Mouse (Mus musculus) gastrocnemius, postnatal 10 days (tissue): ENCODE measurements around the gene Pgrmc2. TPM values are rescaled to one million over a fixed set of nuclear protein-coding genes. Genes with fewer than 3 reads are reported as not detected.

Source experiments
- DNase-seq: peaks from one replicate; pipeline ENCODE4 v3.0.0; 2021; ENCODE audit warnings: mixed read lengths
- total RNA-seq, 2 experiments: library from RNA; stranded (reverse); gene quantifications; 2 replicates each; pipeline ENCODE4 v1.2.3; 2021

The Pgrmc2 gene
- total RNA-seq, 2 experiments from 2014 or later: 31.2 to 36.9 TPM

DNA sequence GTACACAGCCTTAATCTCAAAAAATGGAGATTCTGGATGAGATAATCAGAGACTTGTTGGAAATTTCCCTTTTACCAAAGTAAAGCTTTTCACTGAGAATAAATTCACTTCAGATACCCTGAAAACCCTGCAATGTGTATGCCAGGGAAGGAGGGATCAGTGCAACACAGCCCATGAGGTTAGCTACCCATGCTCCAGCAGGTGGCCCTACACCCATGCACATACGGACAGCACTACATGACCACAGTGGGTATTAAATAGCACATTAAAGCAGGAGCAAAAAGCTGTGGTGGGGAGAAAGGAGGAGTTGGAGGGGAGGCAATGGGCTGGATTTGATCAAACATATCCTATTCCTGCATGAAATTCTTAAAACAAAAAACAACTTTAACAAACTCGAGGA, 12.3 kb downstream of the Pgrmc2 start:
- DNase-seq: no peak

DNA sequence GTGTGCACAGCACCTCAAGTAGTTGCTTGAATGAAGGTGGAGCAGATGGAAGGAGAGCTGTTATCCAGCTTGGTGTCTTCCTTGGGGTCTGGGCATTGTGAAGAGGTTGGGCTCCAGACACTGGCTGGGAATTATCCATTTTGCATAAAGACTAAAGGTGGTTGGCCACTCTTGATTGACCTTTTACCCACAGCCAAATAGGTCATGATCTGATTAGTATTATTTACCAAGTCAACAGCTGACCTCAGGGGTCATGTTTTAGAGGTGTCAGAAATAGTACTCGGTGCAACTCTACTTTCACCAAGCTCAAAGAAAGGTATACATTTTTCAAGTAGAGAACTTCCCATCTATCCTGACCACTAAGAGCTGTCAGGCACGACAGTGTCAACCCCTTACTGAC, 17.5 kb downstream of the Pgrmc2 start:
- no peak for DNase-seq

DNA sequence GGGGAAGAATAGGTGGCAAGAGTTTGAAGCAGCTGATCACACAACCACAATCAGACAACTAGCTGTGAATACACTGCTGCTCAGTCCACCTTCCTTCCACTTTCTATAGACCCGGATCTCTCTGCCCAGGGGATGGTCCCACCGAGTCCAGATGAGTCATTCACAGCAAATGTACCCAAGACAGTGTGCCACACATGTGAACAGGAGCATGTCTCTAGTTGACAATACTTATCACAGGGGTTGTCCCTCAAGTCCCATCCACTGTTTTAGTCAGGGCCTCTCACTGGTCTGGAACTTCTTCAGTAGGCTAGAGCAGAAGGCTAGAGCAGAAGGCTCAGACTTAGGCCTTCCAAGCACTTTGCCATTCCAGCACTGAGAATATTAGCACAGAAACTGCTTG, 20.1 kb downstream of the Pgrmc2 start:
- no peak for DNase-seq

DNA sequence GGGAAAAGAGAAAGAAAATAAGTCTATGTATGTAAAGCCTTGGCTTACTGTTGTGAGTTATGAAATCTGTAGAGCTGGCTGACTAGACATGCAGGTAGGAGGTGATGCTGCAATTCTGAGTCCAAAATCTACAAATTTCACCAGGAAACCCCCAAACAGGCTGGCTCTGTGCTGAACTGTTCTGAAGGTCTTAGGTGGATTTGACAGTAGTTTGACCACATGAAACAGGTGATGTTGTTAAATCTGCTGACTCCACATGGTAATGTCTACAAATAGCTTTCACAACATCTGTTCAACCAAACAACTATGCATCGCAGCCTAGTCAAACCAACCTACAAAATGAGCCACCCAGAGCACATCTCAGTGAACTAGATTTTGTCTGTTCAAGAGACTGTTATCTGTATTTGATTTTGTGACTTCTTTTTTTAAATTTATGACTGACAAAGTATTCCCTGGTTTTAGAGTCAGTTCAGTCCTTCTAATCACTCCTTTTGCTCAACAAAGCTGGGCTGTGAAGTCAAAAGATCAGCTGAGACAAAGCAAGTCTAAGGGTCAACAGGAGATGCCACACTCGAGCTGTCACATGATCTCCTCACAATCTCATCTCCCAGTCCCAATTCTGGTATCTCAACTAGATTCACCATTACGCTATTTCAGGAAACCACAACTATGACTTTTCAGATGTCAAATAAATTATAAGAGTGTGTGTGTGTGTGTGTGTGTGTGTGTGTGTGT, 20.8 kb downstream of the Pgrmc2 start:
- DNase-seq: no peak

DNA sequence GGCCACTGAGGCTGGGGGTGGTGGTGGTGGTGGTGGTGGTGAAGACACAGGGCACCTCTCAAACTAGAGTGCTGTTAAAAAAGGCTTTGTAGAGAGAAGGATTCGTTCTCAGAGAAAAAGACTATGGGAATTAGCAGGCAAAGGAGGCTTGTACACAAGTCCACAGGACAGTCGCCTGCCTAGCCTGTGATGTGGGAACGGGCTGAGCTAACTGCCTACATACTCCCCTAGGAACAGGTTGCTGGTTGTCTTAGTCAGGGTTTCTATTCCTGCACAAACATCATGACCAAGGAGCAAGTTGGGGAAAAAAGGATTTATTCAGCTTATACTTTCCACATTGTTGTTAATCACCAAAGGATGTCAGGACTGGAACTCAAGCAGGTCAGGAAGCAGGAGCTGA, 23.6 kb downstream of the Pgrmc2 start:
- no peak for DNase-seq

DNA sequence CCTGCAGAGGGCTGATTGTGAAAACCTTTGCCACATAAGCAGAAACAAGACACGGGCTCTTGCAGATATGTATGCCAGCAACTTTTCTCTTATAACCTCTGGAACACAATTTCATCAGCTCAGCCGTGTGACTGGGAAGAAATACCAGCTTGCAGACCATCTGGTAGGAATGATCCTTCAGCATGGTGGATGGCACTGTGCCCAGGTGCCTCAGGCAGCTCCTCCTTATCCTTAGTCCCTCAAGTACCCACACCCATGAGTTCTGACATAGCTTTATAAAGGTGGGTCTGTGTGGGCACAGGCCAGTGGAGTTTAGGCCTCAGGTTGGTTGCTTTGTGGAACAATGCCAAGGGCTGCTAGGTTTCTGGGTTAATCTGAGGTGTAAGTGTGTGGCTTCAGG, 24.5 kb downstream of the Pgrmc2 start:
- peak; percentile 8 for DNase-seq

DNA sequence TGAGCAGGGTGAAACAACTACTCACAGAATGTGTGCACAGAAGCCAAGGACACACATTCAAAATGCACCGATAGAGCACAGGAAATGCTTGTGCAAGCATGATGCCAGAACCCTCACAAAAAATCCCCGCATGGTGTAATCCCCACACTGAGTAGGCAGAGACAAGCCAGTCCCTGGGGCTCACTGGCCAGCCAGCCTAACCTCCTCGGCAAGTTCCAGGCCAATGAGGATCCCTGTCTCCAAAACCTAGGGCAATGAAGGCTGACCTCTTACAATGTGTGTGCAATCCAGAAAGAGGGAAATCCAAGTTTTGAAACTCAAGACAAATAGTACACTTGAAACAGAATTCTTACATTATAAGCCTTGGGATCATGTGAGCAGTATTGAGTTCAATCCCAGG, 29.5 kb downstream of the Pgrmc2 start:
- no peak for DNase-seq

DNA sequence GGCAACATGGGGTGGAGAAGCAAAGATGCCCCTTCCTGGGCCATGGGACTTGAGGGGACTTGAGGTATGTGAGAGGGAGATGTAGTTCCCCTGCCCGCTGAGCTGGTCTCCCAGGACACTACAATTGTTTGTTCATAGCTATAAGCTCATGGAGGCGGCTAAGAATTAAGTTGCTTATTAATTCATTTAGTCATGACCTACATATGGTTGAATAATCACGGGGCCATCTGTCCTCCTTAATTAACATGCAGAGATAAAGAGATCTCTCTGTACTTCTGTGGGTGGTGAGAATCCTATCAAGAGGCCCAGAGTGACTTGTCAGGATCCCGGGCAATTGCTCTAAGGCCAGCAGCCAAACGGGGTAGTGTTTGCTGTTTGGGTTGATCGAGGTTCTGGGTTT, 35.0 kb downstream of the Pgrmc2 start:
- no peak for DNase-seq

DNA sequence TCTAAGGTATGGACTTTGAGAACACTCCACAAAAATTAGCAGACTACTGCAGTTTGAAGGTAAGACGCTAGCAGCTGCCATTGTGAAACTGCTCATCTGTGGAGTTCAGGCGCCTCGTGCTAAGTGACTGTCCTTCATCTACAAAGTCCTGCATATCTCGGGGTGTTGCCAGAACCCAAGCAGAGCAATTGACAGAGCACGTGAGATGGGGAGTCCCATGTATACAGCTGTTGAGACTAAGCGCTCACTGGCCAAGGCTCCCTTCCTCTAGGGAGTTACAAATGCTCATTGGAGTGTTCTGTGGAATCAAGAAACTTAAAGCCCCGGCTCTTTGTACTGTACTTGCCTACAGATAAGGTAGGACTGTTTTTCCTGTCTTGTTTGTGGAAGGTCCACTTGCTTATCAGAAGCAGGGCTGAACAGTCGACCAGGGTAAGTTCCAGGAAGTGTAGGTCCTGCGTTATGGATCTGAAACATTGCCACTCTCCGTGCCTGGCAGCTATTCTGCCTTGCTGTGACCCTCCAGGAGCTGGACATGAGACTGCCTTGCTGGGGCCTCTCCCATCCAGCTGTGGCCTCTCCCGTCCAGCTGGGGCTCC, 39.0 kb downstream of the Pgrmc2 start:
- DNase-seq: no peak

DNA sequence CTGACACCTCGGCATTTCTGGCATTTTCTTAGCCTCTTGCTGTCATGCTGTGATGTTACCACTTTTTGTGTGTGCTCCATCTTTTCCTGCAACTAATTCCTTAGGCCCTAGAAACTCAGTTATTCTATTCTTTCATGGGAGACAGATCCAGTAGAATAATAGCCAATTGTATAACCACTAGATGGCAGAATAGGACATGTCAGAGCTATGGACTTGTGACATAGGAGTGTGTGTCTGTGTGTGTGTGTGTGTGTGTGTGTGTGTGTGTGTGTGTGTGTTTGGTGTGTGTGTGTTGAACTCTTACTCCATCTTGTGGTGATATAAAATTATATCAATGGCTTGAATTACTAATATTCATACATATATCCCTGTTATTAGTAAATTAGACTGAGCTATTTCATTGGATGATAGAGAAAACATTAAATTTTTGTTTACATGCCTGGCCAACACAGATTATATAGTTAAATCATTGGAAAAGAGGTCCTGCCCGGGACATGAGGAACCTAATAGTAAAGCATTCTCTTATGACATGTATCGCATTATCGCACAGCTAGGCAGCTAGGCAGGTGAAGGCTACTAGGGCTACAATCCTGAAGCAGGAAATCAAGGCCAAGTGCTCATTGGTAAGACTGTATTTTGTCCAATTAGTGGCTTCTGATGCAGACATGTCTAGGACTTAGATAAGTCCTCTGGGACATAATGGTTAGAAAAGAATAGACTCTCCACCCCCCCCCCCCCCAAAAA, 40.5 kb downstream of the Pgrmc2 start:
- DNase-seq: peak; percentile 18

DNA sequence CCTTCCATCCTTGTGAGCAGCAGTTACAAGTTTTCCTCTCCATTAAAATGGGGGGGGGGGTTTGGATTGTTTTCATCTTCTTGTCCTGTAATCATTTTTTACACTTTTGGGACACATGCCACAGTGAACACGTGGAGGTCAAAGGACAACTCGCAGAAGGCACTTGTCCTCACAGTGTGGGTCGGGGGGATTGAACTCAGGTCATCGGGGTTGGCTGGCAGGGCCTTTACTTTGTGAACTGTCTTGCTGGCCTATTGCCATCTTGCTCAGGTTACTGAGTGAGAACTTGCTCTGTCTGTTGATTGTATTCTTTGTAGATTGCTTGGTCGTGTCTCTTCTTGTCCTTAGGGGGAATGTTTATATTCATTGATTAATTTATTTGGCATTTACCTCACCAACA, 41.6 kb downstream of the Pgrmc2 start:
- no peak for DNase-seq

DNA sequence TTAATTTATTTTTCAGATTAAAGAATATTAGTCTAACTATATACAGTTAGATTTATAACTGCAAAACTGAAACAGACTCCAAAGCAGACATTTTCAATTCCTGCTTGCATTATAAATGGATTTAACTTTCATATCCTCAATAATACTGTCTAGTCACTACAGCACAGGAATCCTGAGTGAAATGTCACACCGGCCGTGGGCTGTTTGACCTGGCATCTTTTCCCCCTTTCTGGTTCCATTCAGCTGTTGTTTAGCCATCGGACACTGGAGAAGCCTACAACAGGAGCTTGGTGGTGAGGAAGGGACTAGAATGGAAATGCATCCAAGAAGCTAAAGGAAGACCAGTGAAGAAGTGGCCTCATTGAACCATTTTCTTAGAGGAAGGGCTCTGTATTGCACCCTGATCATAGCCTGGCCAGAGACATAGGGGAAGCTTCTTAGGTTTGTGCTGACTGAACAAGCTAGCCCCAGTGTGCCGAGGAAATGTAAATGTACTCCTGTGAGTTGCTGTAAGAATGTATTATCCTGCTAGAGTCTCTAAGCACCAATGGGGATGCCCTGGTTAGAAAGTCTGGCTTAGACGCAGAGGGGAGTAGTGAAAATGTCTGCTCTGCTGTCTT, 44.4 kb downstream of the Pgrmc2 start:
- no peak for DNase-seq

DNA sequence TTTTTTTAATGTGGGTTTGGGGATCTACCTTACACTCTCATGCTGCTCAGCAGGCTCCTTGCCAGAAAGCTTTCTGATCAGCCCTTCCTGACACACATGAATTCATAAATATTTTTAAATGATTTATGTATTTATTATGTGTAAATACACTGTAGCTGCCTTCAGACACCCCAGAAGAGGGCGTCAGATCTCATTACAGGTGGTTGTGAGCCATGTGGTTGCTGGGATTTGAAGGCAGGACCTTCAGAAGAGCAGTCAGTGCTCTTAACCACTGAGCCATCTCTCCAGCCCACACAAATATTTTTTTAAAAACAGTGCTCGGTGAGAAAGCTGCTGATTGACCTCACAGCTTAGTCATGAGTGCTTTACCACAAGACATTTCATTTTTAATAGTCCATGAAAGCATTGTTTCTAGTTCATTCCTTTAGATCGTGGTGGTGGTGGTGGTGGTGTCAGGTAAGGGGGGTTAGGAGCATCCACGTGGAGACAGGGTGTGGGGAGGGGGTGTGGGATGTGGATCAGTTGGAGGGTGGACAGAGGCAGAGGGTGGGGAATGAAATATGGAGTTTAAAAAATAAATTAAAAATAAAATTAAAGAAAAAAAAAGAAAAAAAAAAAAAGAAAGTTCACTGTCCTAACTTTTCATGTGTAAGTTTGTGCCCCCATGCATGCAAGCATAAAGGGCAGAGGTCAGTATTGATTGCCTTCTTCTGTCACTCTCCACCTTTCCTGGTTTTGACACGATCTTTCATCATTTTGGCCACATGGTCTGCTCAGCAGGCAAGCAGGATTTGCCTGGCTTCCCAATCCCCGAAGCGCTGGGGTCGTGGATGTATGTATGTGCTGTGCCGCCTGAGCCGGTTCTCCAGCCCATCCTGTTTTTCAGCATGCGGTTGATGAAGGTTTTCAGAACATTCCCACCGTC, 51.3 kb downstream of the Pgrmc2 start:
- no peak for DNase-seq

DNA sequence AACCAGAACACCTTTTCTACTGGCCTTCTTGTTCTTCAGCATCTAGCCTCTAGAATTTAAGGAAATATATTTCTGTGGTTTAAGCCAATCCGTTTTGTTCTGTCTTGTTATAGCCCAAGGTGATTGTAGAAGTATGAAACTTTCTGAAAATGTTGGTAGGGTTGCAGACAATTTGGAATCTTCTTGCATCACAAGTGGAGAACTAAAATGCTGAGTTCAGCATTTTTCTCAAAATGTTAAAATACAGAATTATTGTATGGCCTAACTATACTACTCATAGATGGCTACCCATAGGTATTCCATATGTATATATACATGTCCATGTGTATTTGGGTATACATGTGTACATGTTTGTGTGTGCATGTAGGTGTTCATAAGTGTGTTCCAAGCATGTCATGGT, 52.1 kb downstream of the Pgrmc2 start:
- no peak for DNase-seq

DNA sequence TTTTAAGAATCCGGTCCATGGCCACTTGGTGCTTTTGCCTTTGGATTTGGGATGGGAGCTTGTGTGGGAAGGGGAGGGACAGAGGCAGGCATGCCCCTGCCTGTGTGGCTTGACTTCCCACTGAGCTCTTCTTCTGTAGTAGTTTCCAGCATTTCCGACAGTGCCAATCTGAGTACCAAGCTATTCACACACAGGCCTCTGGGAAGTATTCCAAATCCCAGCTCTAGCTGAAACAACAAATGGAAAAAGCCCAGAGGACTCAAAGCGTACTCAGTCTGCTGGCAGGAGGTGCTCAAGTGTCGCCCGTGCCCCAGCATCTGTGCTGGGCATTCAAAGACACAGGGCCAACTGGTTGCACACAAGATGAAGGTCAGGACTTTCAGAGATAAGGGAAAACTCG, 60.9 kb downstream of the Pgrmc2 start:
- no peak for DNase-seq

DNA sequence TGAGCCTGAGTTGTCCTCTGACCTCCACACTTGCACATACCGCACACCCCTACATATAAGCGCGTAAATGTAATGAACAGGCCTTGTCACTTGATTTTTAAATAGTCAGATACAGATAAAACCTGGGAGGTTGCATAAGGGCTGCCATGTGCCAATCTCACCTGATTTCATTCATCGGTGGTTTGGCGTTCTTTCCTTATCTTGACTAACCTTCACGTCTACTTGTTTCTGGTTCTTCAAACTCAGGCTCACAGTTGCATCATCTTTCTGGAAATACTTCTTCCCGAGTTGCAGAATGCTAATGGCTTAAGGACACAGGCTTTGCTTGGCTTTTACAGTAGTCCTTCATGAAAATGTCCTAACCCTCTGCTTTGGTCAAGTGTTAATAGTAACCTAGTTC, 62.2 kb downstream of the Pgrmc2 start:
- DNase-seq: no peak

DNA sequence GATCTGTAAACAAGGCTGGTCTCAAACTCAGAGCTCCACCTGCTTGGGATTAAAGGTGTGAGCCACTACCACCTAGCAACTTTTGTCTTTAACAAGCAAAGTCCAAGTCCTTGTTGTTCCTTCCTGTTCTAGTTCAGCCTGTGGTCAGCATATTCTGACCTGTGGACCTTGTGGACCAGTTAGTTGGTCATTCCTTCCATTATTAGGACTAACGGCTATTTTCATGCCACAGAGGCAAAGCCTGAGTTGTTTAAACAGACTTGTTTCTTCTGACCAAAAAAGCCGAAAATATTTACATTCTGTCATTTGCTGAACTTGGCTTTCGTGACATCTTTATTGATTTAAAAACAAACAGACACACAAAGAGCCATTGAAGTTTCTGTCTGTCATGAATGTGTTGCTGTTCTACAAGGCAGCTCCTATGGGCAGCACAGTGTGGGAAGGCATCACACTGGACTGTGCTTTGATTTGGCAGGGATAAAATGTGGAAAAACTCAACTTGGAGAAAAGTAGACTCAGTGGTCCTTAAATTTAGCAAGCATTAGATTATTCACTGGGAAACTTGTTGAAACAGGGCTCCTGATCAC, 64.7 kb downstream of the Pgrmc2 start:
- no peak for DNase-seq
